Mouse (Mus musculus) limb, embryonic 14.5 days (tissue): Measurements from ENCODE around the gene Brwd1. TPM values are rescaled to one million over a fixed set of nuclear protein-coding genes. Genes with fewer than 3 reads are reported as not detected.
A peak's percentile ranks its signal among the peaks of the same experiment; 100 is the strongest.

Source experiments
- ATAC-seq: fragments of 200-750 bp; cut with Nextera tagmentation; 2 replicates; pipeline ENCODE4 v1.8.0; 2017; ENCODE audit warnings: low read depth, moderate number of reproducible peaks, moderate TSS enrichment; ENCODE audit not compliant: low FRiP score
- DNase-seq: peaks from one replicate; pipeline ENCODE4 v3.0.0-alpha.2; 2015; ENCODE audit warnings: low spot score
- H3K27ac ChIP-seq: fragments of 300-500 bp; sonication (generic); replicated peaks from 2 replicates; pipeline ENCODE4 v1.5.1; 2014; ENCODE audit warnings: low read depth, mild to moderate bottlenecking, low read length, moderate library complexity, mixed read lengths
- H3K27me3 ChIP-seq: fragments of 300-500 bp; sonication (generic); 2 replicates; pipeline ENCODE4 v1.6.1; 2014; ENCODE audit warnings: low read length, mixed read lengths; ENCODE audit not compliant: control insufficient read depth, insufficient read depth
- H3K36me3 ChIP-seq: fragments of 300-500 bp; sonication (generic); 2 replicates; pipeline ENCODE4 v1.6.1; 2014; ENCODE audit warnings: mild to moderate bottlenecking, low read length, moderate library complexity, mixed read lengths; ENCODE audit not compliant: control insufficient read depth, insufficient read depth
- H3K4me1 ChIP-seq: fragments of 300-500 bp; sonication (generic); 2 replicates; pipeline ENCODE4 v1.6.1; 2014; ENCODE audit warnings: antibody characterized with exemption, low read length, mixed read lengths; ENCODE audit not compliant: control insufficient read depth, insufficient read depth
- H3K4me2 ChIP-seq: fragments of 300-500 bp; sonication (generic); replicated peaks from 2 replicates; pipeline ENCODE4 v1.6.1; 2014; ENCODE audit warnings: low read depth, mild to moderate bottlenecking, low read length, moderate library complexity; ENCODE audit not compliant: severe bottlenecking
- H3K4me3 ChIP-seq: fragments of 300-500 bp; sonication (generic); replicated peaks from 2 replicates; pipeline ENCODE4 v1.5.1; 2014; ENCODE audit warnings: low read length
- H3K9ac ChIP-seq: fragments of 300-500 bp; sonication (generic); 2 replicates; pipeline ENCODE4 v1.6.1; 2014; ENCODE audit warnings: mild to moderate bottlenecking, low read depth, low read length, moderate library complexity; ENCODE audit not compliant: severe bottlenecking
- H3K9me3 ChIP-seq: fragments of 300-500 bp; sonication (generic); 2 replicates; pipeline ENCODE4 v1.6.1; 2016; ENCODE audit warnings: low read length; ENCODE audit not compliant: control insufficient read depth
- POLR2A ChIP-seq: fragments of 200-500 bp; IDR thresholded peaks from 2 replicates; pipeline ENCODE4 v1.8.0; 2012; ENCODE audit warnings: inconsistent platforms, mild to moderate bottlenecking, moderate library complexity, borderline replicate concordance; ENCODE audit not compliant: insufficient read depth, insufficient read length; ENCODE audit errors: extremely low read depth
- WGBS: fragments of 180-500 bp; shearing (Covaris S2); extraction: QIAGEN DNeasy Blood & Tissue Kit; methylation state at CpG from one replicate; pipeline ENCODE4 v1.1.7; 2014; 5-methylcytosine and 5-hydroxymethylcytosine counted together
- polyA plus RNA-seq, 2 experiments: library from polyadenylated mRNA; depleted of rRNA in 1 of 2; stranded (reverse) in 1 of 2; unstranded in 1 of 2; fragments of >200 nt; fragmentation: Nextera tagmentation in 1 of 2; extraction: Ambion mirVana in 1 of 2; gene quantifications; 2 replicates each; pipeline versions ENCODE4 v1.2.1 to v1.2.3; 2012 to 2014

Brwd1 gene
- polyA plus RNA-seq, 2 experiments = 73.5 to 107 TPM

- Histone ChIP-seq H3K27me3 (no peaks in the 10 kb centered on the region), H3K4me1 (peaks cover 13% of the 10 kb centered on the region), H3K9me3 (no peaks in the 10 kb centered on the region), H3K9ac (no peak overlapping the region), H3K4me2 (no peak overlapping the region), H3K4me3 (no peak overlapping the region), H3K36me3 (peaks cover 44% of the 10 kb centered on the region), H3K27ac (no peak overlapping the region)
- ATAC-seq (no peak), DNase-seq (no peak)
- WGBS = 86% methylated on average over 7 of the region's 7 CpGs
- TF ChIP-seq POLR2A = no peak
These were observed 1.8 kb downstream of the Brwd1 start for GRCm38 (mm10) chr16:96080524-96080923.

GRCm38 (mm10) chr16:96068364-96068763 lies 14.0 kb downstream of the Brwd1 start:
- TF ChIP-seq POLR2A = no peak
- Histone ChIP-seq H3K4me2 (no peak overlapping the region), H3K36me3 (peaks cover 83% of the 10 kb centered on the region), H3K9ac (no peak overlapping the region), H3K4me3 (no peak overlapping the region), H3K27ac (no peak overlapping the region), H3K9me3 (no peaks in the 10 kb centered on the region), H3K27me3 (no peaks in the 10 kb centered on the region), H3K4me1 (no peaks in the 10 kb centered on the region)
- DNase-seq = no peak
- no peak for ATAC-seq
- 95% methylated on average over 6 of the region's 6 CpGs for WGBS

GRCm38 (mm10) chr16:96066174-96066573 lies 16.2 kb downstream of the Brwd1 start:
- H3K27me3 ChIP-seq = no peaks in the 10 kb centered on the region
- H3K36me3 ChIP-seq = peaks cover 91% of the 10 kb centered on the region
- no peak for TF ChIP-seq POLR2A
- DNase-seq (no peak), ATAC-seq (no peak)
- H3K4me2 ChIP-seq = no peak overlapping the region
- 93% methylated on average over 12 of the region's 12 CpGs for WGBS
- no peak overlapping the region for H3K4me3 ChIP-seq
- no peaks in the 10 kb centered on the region for H3K9me3 ChIP-seq
- H3K27ac ChIP-seq = no peak overlapping the region
- no peaks in the 10 kb centered on the region for H3K4me1 ChIP-seq
- no peak overlapping the region for H3K9ac ChIP-seq

- DNase-seq (no peak), ATAC-seq (no peak)
- Histone ChIP-seq H3K27ac (no peak overlapping the region), H3K27me3 (no peaks in the 10 kb centered on the region), H3K4me1 (no peaks in the 10 kb centered on the region), H3K9ac (no peak overlapping the region), H3K36me3 (peaks cover 87% of the 10 kb centered on the region), H3K4me2 (no peak overlapping the region), H3K4me3 (no peak overlapping the region), H3K9me3 (no peaks in the 10 kb centered on the region)
- 93% methylated on average over 6 of the region's 6 CpGs for WGBS
- no peak for TF ChIP-seq POLR2A
These were observed 17.7 kb downstream of the Brwd1 start for GRCm38 (mm10) chr16:96064649-96065048.

- no peak for ATAC-seq
- TF ChIP-seq POLR2A = no peak
- Histone ChIP-seq H3K4me2 (no peak overlapping the region), H3K9ac (no peak overlapping the region), H3K27ac (no peak overlapping the region), H3K27me3 (no peaks in the 10 kb centered on the region), H3K36me3 (peaks cover 94% of the 10 kb centered on the region), H3K4me1 (no peaks in the 10 kb centered on the region), H3K9me3 (no peaks in the 10 kb centered on the region), H3K4me3 (no peak overlapping the region)
- 66% methylated on average over 5 of the region's 5 CpGs for WGBS
- peak; percentile 21 for DNase-seq
These were observed 38.2 kb downstream of the Brwd1 start for GRCm38 (mm10) chr16:96044096-96044495.

- no peak for DNase-seq
- no peak for ATAC-seq
- no peak for TF ChIP-seq POLR2A
- Histone ChIP-seq H3K9ac (no peak overlapping the region), H3K9me3 (no peaks in the 10 kb centered on the region), H3K27me3 (no peaks in the 10 kb centered on the region), H3K4me3 (no peak overlapping the region), H3K4me2 (no peak overlapping the region), H3K4me1 (no peaks in the 10 kb centered on the region), H3K36me3 (peaks cover 97% of the 10 kb centered on the region), H3K27ac (no peak overlapping the region)
- 93% methylated on average over 4 of the region's 4 CpGs for WGBS
These were observed 41.6 kb downstream of the Brwd1 start for GRCm38 (mm10) chr16:96040691-96041090.
